Mouse (Mus musculus) heart, postnatal 36 days (tissue): ENCODE measurements around the gene Zfp384. TPM values are rescaled to one million over a fixed set of nuclear protein-coding genes. Genes with fewer than 3 reads are reported as not detected.
"Not testable (repeated sequence)": the region's sequence is repeated elsewhere in the genome, so short reads cannot be mapped to it uniquely, and the experiment has no call there.

Experiments
- DNase-seq, 2 experiments: peaks; one replicate each; pipeline ENCODE4 v3.0.0; 2021 to 2022
- intact Hi-C: fragments of 180-260 bp; cut with DNase I; formaldehyde crosslinking; loops from one replicate; pipeline ENCODE4 v1.15.1; 2025
- total RNA-seq, 2 experiments: library from RNA; stranded (reverse); gene quantifications; 2 replicates each; pipeline ENCODE4 v1.2.3; 2021

Gene Zfp384
- total RNA-seq, 2 experiments from 2014 or later: 19.6 to 21.6 TPM

- DNase-seq: peak; percentile 94
- intact Hi-C loops: loop anchor here (1.0 to 10.0 kb wide), 6 partner anchors 31 to 294 kb away; partner anchors contain the start of genes Cops7a, Emg1, Ing4 and Phb2
Observed at GRCm38 (mm10) chr6:125008586-125009128, 288 bp upstream of the Zfp384 start.

DNA sequence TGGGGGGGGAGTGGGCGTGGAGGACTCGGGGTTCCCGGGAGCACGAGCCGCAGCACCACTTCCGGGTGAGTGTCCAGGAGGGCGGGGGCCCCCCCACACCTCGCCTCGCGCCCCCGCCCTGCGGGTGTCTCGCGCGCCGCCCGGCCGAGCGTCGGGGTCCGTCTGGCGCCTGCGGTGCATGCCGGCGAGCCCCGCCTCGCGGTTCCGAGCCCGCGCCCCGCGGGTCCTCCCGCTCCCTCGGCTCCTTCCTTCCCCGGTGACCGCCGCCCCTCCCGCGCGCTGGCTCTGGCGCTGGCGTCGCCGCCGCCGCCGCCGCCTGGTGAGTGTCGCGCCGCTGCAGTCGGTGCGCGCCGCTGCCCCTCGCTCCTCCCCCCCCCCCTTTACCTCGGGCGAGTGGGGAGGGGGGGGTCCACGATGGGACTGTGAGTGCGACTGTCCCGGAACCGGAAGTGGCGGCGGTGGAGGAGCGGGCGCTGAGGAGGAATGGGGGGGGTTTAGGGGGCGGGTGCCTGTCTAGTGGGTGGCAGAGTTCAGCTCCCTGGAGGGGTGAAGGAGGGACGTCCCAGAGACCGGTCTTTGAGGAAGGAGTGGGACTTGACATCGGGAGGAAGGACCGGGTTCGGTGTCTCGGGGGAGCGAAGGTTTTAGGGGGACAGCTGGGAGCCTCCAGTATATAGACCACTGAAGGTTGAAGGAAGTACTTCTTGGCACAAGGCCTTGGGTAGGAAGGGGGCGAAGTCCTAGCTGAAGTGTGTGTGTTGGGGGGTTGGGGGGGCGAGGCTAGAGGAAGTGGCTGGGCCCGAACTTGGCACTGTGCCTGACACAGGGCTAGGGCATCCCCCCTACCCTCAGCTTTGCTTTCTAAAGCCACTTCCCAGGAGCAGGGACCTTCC, 482 bp downstream of the Zfp384 start:
- DNase-seq: peak; percentile 78 to 83
- intact Hi-C loops: loop anchor here (1.0 to 10.0 kb wide), 6 partner anchors 30 to 295 kb away; partner anchors contain the start of genes Cops7a, Emg1, Ing4 and Phb2

DNA sequence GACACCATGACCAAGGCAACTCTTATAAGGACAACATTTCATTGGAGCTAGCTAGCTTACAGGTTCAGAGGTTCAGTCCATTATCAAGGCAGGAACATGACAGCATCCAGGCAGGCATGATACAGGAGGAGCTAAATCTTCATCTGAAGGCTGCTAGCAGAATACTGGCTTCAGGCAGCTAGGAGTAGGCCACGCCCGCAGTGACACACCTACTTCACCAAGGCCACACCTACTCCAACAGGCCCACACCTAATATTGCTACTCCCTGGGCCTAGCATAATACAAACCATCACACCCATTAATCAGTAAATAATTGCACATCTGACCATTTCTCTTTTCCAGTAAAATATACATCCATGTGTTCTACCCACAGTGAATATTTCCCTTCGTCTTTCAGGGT, 8.7 kb downstream of the Zfp384 start:
- DNase-seq: no peak
- intact Hi-C loops: no loop called here

- peak; percentile 39 to 61 for DNase-seq
- intact Hi-C loops: loop anchor here (5.0 kb wide), 1 partner anchor 128 kb away; no protein-coding TSS in a partner anchor
Observed at GRCm38 (mm10) chr6:125030532-125030931, 21.6 kb downstream of the Zfp384 start.

DNA sequence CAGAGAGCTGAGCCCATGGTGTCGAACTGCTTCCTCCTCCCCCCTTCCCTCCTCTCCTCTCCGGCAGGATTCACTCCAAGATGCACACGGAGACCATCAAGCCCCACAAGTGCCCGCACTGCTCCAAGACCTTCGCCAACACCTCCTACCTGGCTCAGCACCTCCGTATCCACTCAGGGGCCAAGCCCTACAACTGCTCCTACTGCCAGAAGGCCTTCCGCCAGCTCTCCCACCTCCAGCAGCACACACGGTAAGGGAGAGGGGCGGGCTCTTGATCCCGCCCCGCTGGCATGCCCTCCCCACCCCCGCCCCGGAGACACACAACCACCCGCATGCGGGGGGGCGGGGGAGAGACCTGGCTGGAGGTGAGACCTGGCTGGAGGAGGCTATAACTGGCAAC, 22.7 kb downstream of the Zfp384 start:
- intact Hi-C loops: loop anchor here (5.0 kb wide), 1 partner anchor 129 kb away; no protein-coding TSS in a partner anchor
- DNase-seq: no peak

GRCm38 (mm10) chr6:125038666-125039065, 29.7 kb downstream of the Zfp384 start:
- DNase-seq: no peak
- intact Hi-C loops: loop anchor here (1.0 to 2.0 kb wide), 2 partner anchors 29 to 74 kb away; partner anchors contain the start of genes Cops7a and Zfp384

DNA sequence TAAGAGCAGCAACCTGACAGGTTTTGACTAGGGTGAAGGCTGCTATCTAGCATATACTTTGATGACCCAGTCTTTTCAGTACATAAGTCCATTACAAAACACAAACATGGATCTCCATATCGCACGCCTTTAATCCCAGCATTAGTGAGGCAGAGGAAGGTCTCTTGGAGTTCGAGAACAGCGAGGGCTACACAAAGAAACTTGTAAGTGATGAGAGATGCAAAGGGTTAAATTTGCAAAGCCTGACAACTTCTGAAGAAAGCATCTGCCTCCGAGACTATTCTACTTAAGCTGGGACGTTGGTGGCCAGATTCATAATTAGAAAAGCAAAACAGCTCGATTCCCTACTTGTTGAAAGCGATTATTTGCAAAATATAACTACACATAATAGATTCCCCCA, 30.2 kb downstream of the Zfp384 start:
- DNase-seq: no peak
- intact Hi-C loops: loop anchor here (1.0 to 2.0 kb wide), 2 partner anchors 30 to 74 kb away; partner anchors contain the start of genes Cops7a and Zfp384

DNA sequence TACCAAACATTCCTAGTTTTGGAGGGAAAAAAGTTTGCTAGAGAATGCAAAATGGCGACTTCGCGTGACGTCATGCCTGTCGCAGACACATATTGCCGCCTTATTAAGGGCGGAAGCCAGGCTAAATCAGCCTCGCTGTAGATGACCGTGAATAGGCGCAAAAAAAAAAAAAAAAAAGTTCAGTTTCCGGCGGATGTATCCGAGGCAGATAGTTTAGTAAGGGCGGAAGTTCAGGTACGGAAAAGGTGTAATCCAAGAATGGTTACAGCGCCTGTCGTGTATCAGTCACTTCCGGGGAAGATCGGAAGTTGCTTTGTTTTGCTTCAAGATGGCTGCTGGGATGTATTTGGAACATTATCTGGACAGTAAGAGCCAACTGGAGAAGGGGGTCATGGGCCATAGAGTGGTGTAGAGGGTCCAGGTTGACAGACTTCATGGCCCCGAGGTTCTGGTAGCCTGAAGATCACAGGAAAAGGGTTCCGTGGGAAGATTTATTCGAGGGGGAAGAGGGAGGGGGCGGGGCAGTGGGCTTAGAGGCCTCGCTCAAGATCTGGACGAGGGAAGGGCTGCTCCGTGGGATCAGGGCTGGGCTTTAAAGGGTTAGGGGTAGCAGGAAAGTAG, 30.7 kb downstream of the Zfp384 start, which contains the start of gene Ing4:
Gene Ing4, plus strand, starts transcription at position 228 of the 621 bp plus-strand sequence.
- intact Hi-C loops: loop anchor here (1.0 to 5.0 kb wide), 3 partner anchors 30 to 327 kb away; partner anchors contain the start of genes Cops7a, Emg1, Phb2 and Zfp384
- peak; percentile 87 to 90 for DNase-seq

DNA sequence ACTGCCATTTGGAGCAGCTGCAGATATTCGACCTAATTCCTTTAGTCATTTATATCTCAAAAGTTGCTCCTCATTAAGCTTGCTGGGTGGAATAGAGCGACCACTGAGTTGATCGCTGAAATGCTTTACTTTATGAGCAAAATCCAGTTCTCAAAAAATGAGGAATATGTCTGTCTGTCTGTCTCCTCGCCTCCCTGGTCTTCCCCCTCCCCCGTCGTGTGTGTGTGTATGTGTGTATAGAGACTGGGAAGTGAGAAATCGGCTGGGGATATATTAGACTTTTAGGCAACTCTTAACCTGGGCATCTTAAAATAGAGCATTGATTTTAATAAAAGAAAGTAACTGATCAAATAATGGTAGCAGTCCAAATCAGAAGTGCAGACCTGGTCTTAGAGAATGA, 31.3 kb downstream of the Zfp384 start:
- intact Hi-C loops: loop anchor here (5.0 kb wide), 1 partner anchor 328 kb away; the partner anchor contains the start of genes Emg1 and Phb2
- no peak for DNase-seq

- DNase-seq: no peak
- intact Hi-C loops: loop anchor here (5.0 kb wide), 1 partner anchor 329 kb away; the partner anchor contains the start of genes Emg1 and Phb2
Observed at GRCm38 (mm10) chr6:125041047-125041446, 32.1 kb downstream of the Zfp384 start.

GRCm38 (mm10) chr6:125042081-125042480, 33.1 kb downstream of the Zfp384 start:
- intact Hi-C loops: loop anchor here (5.0 kb wide), 1 partner anchor 330 kb away; the partner anchor contains the start of genes Emg1 and Phb2
- no peak for DNase-seq

DNA sequence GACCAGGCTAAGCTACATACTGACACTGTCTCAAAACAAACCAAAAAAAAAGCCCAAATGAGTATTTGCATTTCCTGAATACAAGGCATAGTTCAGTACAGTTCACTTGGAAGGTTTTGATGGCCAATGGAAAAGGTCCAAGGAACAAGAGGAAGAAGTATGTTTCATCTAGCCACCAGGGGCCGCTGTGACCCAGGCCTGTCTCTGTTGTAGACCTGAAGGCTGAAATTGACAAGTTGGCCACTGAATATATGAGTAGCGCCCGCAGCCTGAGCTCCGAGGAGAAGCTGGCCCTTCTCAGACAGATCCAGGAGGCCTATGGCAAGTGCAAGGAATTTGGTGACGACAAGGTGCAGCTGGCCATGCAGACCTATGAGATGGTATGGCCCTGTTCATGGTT, 37.7 kb downstream of the Zfp384 start:
- DNase-seq: peak; percentile 79 to 84
- intact Hi-C loops: loop anchor here (1.0 to 2.0 kb wide), 2 partner anchors 36 to 224 kb away; no protein-coding TSS in a partner anchor

DNA sequence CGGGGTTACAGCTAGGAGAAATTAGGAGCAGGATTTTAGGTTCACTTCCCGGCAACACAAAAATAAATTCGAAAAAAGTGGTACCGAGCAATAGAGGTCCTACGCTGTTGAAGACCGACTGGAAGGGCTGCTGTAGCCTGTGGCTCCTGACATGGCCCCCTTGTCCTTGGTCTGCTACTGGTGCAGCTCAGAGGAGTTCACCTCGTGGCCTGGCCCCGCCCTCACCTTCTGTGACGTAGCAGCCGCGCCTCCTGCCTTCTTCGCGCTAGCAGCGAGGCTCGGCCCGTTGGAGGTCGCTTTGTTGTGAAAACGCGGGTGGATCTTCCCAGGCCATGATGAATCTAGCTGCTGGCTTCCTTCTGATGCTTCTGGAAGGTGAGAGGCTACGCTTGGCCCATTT, 40.7 kb downstream of the Zfp384 start, which contains the start of gene Acrbp:
Gene Acrbp, plus strand, starts transcription at position 12 of the 400 bp plus-strand sequence.
- intact Hi-C loops: no loop called here
- no peak for DNase-seq

- no peak for DNase-seq
- intact Hi-C loops: no loop called here
Observed at GRCm38 (mm10) chr6:125051237-125051636, 42.3 kb downstream of the Zfp384 start.

DNA sequence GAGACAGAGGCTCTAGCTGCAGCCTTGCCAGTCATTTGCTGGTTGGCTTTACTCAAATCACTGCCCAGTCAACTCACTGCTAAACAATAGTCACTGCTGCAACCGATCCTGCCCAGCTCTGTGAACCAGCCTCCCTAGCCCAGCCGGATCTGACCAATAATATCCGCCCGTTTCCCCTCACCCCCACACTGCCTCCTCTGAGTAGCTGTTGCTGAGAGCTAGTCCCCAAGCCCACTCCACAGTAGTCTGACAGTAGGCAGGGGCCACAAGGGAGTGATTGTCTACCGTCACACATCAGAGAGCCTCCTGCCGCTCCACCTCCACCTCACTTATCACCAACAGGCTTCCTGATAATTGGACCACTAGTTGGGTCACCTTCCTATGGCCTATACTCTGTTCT, 52.5 kb downstream of the Zfp384 start:
- no peak for DNase-seq
- intact Hi-C loops: no loop called here

- DNase-seq: no peak
- intact Hi-C loops: no loop called here
Observed at GRCm38 (mm10) chr6:125062511-125062910, 53.6 kb downstream of the Zfp384 start.

DNA sequence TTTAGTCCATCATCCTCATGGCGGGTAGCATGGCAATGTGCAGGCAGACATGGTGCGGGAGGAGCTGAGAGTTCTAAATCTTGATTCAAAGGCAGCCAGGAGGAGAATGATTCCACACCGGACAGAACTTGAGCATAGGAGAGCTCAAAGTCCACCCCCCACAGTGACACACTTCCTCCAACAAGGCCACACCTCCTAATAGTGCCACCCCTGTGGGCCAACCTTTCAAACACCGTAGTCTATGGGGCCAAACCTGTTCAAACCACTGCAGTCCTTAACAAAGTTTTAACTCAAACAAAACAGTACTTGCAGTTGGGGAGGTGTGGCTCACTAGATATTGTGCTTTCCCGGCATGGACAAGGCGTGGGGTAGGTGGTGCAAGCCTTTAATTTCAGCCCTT, 55.0 kb downstream of the Zfp384 start:
- DNase-seq: no peak
- intact Hi-C loops: no loop called here

- DNase-seq, intact Hi-C loops: not testable (repeated sequence)
Observed at GRCm38 (mm10) chr6:125065223-125065622, 56.3 kb downstream of the Zfp384 start.

DNA sequence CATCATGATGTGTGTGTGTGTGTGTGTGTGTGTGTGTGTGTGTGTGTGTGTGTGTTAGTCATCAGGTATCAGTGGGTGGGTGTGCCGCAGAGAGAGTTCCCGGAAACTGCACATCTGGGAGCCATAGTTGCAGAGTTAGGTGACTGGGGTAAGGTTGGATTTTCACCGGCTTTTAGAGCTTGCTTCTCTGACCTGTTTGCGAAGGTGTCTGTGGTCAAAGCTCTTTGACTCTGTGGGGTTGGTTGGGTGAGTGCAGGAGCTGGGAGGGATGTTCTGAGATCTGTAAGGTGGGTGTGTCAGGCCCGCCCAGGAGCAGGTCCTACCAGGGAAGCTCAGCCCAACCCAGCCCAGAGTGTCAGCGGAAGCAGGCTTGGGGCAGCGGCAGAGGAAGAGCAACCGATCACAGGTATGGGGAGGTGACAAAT, 58.6 kb downstream of the Zfp384 start, which contains the start of gene Lpar5:
Gene Lpar5, plus strand, starts transcription at position 350 of the 425 bp plus-strand sequence.
- intact Hi-C loops: no loop called here
- no peak for DNase-seq
